Mouse (Mus musculus): ENCODE measurements around the gene Rrp15. TPM values are rescaled to one million over a fixed set of nuclear protein-coding genes. Genes with fewer than 3 reads are reported as not detected.

The Rrp15 gene
- polyA plus RNA-seq, 1 experiment from 2014 or later, result 62.9 TPM

DNA sequence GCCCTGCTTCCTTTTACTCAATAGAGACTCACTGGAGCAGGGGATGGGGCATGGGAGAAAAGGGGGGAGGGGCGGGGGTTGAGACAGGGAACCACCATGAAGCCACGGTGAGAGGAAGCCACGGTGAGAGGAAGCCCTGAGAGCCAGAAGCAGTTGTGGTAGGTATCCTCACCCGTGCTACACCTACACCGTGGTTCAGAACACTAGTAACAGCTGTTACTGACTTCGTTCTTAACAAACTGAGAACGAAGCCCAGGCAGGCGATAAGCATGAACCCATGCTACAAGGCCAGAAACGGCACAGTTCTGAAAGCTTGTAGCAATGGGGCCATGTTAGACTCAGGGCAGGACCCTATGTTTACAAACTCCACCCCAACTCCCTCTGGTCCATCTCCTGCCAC, 52.9 kb downstream of the Rrp15 start:
- ATAC-seq (ENCODE audit: insufficient number of reproducible peaks, insufficient read depth, low FRiP score, low read depth), result no peak
- Histone ChIP-seq H3K4me1 (ENCODE audit: control insufficient read depth, insufficient read depth, low read length) (peaks cover 16% of the 10 kb centered on the region), H3K4me2 (replicated peaks; ENCODE audit: low read depth, low read length) (no peak overlapping the region), H3K27me3 (ENCODE audit: control insufficient read depth, insufficient read depth, low read length) (no peaks in the 10 kb centered on the region), H3K9ac (replicated peaks; ENCODE audit: low read depth, low read length) (no peak overlapping the region), H3K4me3 (ENCODE audit: low read depth, low read length) (no peak overlapping the region), H3K27ac (ENCODE audit: low read length) (peak overlapping the region; percentile 74; the same call in 1 of the 2 replicates), H3K36me3 (ENCODE audit: control insufficient read depth, insufficient read depth, low read length) (no peaks in the 10 kb centered on the region), H3K9me3 (ENCODE audit: control insufficient read depth, low read depth, low read length) (no peaks in the 10 kb centered on the region)
- WGBS, result 86% methylated on average over 9 of the region's 9 CpGs

DNA sequence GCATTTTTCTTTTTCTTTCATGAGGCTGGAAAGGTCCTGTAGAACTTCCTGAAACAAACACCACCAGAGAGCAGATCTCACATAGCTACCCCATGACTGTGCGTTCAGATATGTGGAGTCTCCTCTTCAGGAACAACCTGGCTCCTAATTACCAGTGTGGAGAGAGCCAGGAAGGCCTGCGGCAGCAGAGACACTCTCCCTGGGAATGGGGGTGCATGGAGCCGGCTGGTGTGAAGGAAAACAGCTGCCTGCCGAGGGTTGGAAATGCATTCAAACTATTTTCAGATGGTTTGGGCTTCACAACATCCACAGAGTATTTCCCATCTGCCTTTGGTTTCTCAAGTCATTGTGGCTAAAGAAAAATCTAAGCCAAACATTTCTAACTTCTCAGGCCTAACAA, 53.8 kb downstream of the Rrp15 start:
- Histone ChIP-seq H3K4me1 (ENCODE audit: control insufficient read depth, insufficient read depth, low read length) (peaks cover 16% of the 10 kb centered on the region), H3K27me3 (ENCODE audit: control insufficient read depth, insufficient read depth, low read length) (no peaks in the 10 kb centered on the region), H3K4me3 (ENCODE audit: low read depth, low read length) (no peak overlapping the region), H3K27ac (ENCODE audit: low read length) (peak overlapping the region; percentile 74), H3K4me2 (replicated peaks; ENCODE audit: low read depth, low read length) (no peak overlapping the region), H3K36me3 (ENCODE audit: control insufficient read depth, insufficient read depth, low read length) (no peaks in the 10 kb centered on the region), H3K9ac (replicated peaks; ENCODE audit: low read depth, low read length) (no peak overlapping the region), H3K9me3 (ENCODE audit: control insufficient read depth, low read depth, low read length) (no peaks in the 10 kb centered on the region)
- ATAC-seq (ENCODE audit: insufficient number of reproducible peaks, insufficient read depth, low FRiP score, low read depth), result 0 out of 2 replicates have a peak, but pooled peaks have one; percentile 18
- WGBS, result 18% methylated on average over 4 of the region's 4 CpGs

DNA sequence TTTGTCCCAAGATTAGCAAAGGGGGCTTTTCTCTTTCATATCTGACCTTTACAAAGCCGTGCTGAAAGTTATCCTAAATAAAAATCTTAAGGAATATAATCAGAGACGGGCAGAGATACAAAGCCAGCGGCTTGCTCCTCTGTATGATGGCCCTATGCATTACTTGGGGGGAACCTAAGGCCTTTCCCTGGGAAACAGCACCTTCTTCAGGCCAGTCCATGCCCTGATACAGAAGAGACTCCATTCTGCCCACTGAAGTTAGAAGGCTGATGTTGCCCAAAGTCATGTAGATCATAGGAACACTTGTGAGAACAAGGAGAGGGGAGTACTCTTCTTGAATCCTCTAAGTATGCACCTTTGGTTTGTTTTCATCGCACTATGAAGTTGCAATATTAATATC, 56.8 kb downstream of the Rrp15 start:
- no peak for ATAC-seq (ENCODE audit: insufficient number of reproducible peaks, insufficient read depth, low FRiP score, low read depth)
- H3K27ac ChIP-seq (ENCODE audit: low read length), result no peak overlapping the region
- no peak overlapping the region for H3K4me2 ChIP-seq (replicated peaks; ENCODE audit: low read depth, low read length)
- H3K36me3 ChIP-seq (ENCODE audit: control insufficient read depth, insufficient read depth, low read length), result no peaks in the 10 kb centered on the region
- H3K9ac ChIP-seq (replicated peaks; ENCODE audit: low read depth, low read length), result no peak overlapping the region
- 63% methylated on average over 4 of the region's 4 CpGs for WGBS
- no peak overlapping the region for H3K4me3 ChIP-seq (ENCODE audit: low read depth, low read length)
- H3K27me3 ChIP-seq (ENCODE audit: control insufficient read depth, insufficient read depth, low read length), result no peaks in the 10 kb centered on the region
- H3K9me3 ChIP-seq (ENCODE audit: control insufficient read depth, low read depth, low read length), result no peaks in the 10 kb centered on the region
- H3K4me1 ChIP-seq (ENCODE audit: control insufficient read depth, insufficient read depth, low read length), result peaks cover 12% of the 10 kb centered on the region

DNA sequence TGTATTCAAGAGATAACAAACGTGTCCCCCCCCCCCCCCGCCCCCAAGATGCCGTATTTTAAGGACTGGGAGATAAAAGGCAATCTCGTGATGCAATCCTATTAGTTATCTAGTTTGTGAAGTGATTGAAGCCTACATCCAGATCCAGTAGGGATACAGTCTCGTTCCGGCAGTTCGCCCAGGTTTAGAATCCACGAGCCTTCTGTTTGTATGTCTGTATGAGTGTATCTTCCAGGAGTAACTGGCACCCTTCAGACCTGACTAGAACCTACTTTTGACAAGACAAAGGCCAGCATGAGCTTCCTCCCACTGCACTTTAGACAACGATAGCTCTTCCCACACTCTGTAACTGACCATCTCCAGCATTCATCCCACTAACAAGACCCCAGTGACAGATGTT, 57.5 kb downstream of the Rrp15 start:
- Histone ChIP-seq H3K4me3 (ENCODE audit: low read depth, low read length) (no peak overlapping the region), H3K9ac (replicated peaks; ENCODE audit: low read depth, low read length) (no peak overlapping the region), H3K4me1 (ENCODE audit: control insufficient read depth, insufficient read depth, low read length) (peaks cover 12% of the 10 kb centered on the region), H3K4me2 (replicated peaks; ENCODE audit: low read depth, low read length) (no peak overlapping the region), H3K36me3 (ENCODE audit: control insufficient read depth, insufficient read depth, low read length) (no peaks in the 10 kb centered on the region), H3K27me3 (ENCODE audit: control insufficient read depth, insufficient read depth, low read length) (no peaks in the 10 kb centered on the region), H3K9me3 (ENCODE audit: control insufficient read depth, low read depth, low read length) (no peaks in the 10 kb centered on the region), H3K27ac (ENCODE audit: low read length) (no peak overlapping the region)
- 83% methylated on average over 9 of the region's 9 CpGs for WGBS
- no peak for ATAC-seq (ENCODE audit: insufficient number of reproducible peaks, insufficient read depth, low FRiP score, low read depth)

DNA sequence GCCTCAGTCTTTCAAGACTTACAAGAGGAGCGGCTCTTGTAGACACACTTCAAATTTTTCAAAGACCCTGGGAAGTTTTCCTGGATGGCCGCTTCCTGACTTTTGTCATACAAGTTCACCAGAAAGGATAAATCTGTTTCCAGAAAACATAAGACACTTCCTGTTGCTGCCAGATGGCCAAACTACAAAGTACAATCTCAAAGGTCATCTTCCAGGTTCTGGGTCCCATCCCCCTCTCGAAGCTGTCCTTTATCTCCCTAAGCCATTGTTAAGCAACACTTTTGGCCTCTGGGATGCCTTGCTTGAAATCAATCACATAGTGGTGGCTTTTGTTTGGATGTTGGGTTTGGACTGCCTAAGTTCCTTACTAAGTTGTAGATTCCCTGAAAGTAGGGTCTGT, 65.1 kb downstream of the Rrp15 start:
- no peak overlapping the region for H3K27ac ChIP-seq (ENCODE audit: low read length)
- H3K4me1 ChIP-seq (ENCODE audit: control insufficient read depth, insufficient read depth, low read length), result 0 out of 2 replicates have a peak, but pooled peaks cover 3% of the 10 kb centered on the region
- no peaks in the 10 kb centered on the region for H3K36me3 ChIP-seq (ENCODE audit: control insufficient read depth, insufficient read depth, low read length)
- H3K27me3 ChIP-seq (ENCODE audit: control insufficient read depth, insufficient read depth, low read length), result no peaks in the 10 kb centered on the region
- no peak overlapping the region for H3K4me3 ChIP-seq (ENCODE audit: low read depth, low read length)
- no peak overlapping the region for H3K4me2 ChIP-seq (replicated peaks; ENCODE audit: low read depth, low read length)
- 74% methylated on average over 3 of the region's 3 CpGs for WGBS
- no peak overlapping the region for H3K9ac ChIP-seq (replicated peaks; ENCODE audit: low read depth, low read length)
- no peak for ATAC-seq (ENCODE audit: insufficient number of reproducible peaks, insufficient read depth, low FRiP score, low read depth)
- no peaks in the 10 kb centered on the region for H3K9me3 ChIP-seq (ENCODE audit: control insufficient read depth, low read depth, low read length)

DNA sequence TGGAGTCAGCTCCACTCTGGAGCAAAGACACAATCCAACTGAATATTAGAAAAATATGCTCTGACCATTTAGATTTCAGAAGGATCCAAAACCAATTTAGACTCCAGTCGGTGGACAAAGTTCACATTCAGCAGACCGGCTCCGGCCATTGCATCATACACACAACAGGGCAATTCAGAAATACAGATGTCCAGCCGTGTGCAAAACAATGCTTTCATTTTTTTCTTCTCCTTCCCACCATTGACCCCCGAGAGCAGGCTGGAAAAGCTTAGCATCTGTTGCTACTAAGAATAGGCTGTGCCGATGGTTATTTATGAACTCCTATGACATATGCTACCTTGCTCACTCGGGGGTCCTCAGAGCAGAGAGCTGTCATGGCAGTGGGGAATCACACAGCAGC, 66.6 kb downstream of the Rrp15 start:
- Histone ChIP-seq H3K4me3 (ENCODE audit: low read depth, low read length) (no peak overlapping the region), H3K9me3 (ENCODE audit: control insufficient read depth, low read depth, low read length) (no peaks in the 10 kb centered on the region), H3K4me2 (replicated peaks; ENCODE audit: low read depth, low read length) (no peak overlapping the region), H3K9ac (replicated peaks; ENCODE audit: low read depth, low read length) (no peak overlapping the region), H3K36me3 (ENCODE audit: control insufficient read depth, insufficient read depth, low read length) (no peaks in the 10 kb centered on the region), H3K4me1 (ENCODE audit: control insufficient read depth, insufficient read depth, low read length) (0 out of 2 replicates have a peak, but pooled peaks cover 3% of the 10 kb centered on the region), H3K27ac (ENCODE audit: low read length) (peak overlapping the region; percentile 44; the same call in 1 of the 2 replicates), H3K27me3 (ENCODE audit: control insufficient read depth, insufficient read depth, low read length) (no peaks in the 10 kb centered on the region)
- WGBS, result 53% methylated on average over 7 of the region's 7 CpGs
- no peak for ATAC-seq (ENCODE audit: insufficient number of reproducible peaks, insufficient read depth, low FRiP score, low read depth)

DNA sequence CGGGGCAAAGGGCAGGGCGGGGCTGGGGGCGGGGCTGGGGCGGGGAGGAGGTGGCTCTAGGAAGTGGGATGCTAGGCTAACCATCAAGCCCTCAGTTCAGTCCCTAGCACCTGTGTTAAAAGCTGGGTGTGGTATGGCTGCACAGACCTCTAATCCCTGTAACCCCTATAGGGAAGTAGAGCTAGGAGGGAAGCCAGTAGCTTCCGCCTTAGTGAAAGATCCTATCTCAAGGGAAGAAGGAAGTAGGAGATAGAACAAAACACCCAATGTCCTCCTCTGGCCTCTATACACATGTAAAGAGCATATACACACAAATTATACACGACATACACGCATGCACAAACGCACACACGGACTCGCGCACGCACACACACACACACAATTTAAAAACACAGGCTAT, 71.5 kb downstream of the Rrp15 start:
- no peak for ATAC-seq (ENCODE audit: insufficient number of reproducible peaks, insufficient read depth, low FRiP score, low read depth)
- Histone ChIP-seq H3K27ac (ENCODE audit: low read length) (no peak overlapping the region), H3K27me3 (ENCODE audit: control insufficient read depth, insufficient read depth, low read length) (no peaks in the 10 kb centered on the region), H3K36me3 (ENCODE audit: control insufficient read depth, insufficient read depth, low read length) (no peaks in the 10 kb centered on the region), H3K4me3 (ENCODE audit: low read depth, low read length) (no peak overlapping the region), H3K9me3 (ENCODE audit: control insufficient read depth, low read depth, low read length) (no peaks in the 10 kb centered on the region), H3K9ac (replicated peaks; ENCODE audit: low read depth, low read length) (no peak overlapping the region), H3K4me2 (replicated peaks; ENCODE audit: low read depth, low read length) (no peak overlapping the region), H3K4me1 (ENCODE audit: control insufficient read depth, insufficient read depth, low read length) (0 out of 2 replicates have a peak, but pooled peaks cover under 1% of the 10 kb centered on the region)
- WGBS, result 83% methylated on average over 12 of the region's 12 CpGs

DNA sequence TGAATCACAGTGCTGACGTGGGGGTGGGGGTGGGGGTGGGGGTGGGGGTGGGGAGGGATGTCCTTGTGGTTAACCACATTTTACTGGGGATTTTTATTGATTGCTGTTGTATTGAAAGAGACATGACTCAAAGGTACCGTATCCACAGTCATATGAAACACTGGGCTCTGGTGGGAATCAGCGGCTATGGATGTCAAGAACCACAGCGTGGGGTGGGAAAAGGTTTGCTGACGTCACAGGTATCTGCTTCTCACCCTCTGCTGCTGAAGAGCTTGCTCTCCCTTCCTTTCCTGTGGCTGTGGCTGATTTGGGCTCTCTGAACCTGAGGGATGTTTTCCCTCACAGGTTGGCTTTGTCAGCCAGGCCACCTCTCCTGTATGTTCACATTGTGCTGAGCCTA, 73.0 kb downstream of the Rrp15 start:
- 67% methylated on average over 5 of the region's 5 CpGs for WGBS

DNA sequence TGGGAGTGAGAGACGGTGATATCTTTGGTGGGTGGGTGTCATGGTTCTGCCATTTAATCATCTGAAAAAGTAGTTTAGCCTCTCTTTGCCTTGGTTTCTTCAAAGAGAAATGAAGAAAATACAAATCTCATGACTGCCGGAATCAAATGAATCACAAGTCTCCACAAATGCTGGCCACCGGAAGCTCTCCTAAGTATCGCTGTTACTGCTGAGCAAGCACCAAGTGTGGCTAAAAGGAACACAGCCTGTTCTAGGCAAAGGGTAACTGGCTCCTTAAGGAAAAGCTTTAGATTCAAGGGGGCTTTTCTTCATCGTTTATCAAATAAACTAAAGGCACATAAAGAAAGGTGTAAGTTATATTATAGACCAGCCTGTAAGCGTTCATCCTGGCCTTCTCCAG, 73.9 kb downstream of the Rrp15 start:
- Histone ChIP-seq H3K9me3 (ENCODE audit: control insufficient read depth, low read depth, low read length) (no peaks in the 10 kb centered on the region), H3K4me2 (replicated peaks; ENCODE audit: low read depth, low read length) (no peak overlapping the region), H3K27ac (ENCODE audit: low read length) (no peak overlapping the region), H3K27me3 (ENCODE audit: control insufficient read depth, insufficient read depth, low read length) (no peaks in the 10 kb centered on the region), H3K4me3 (ENCODE audit: low read depth, low read length) (no peak overlapping the region), H3K9ac (replicated peaks; ENCODE audit: low read depth, low read length) (no peak overlapping the region), H3K36me3 (ENCODE audit: control insufficient read depth, insufficient read depth, low read length) (no peaks in the 10 kb centered on the region), H3K4me1 (ENCODE audit: control insufficient read depth, insufficient read depth, low read length) (no peaks in the 10 kb centered on the region)
- no peak for ATAC-seq (ENCODE audit: insufficient number of reproducible peaks, insufficient read depth, low FRiP score, low read depth)
- 79% methylated on average over 6 of the region's 6 CpGs for WGBS

More for the DNA sequence above, 73.0 kb downstream of the Rrp15 start:
- H3K36me3 ChIP-seq (ENCODE audit: control insufficient read depth, insufficient read depth, low read length), result no peaks in the 10 kb centered on the region
- H3K4me3 ChIP-seq (ENCODE audit: low read depth, low read length), result no peak overlapping the region
- H3K27ac ChIP-seq (ENCODE audit: low read length), result no peak overlapping the region
- no peaks in the 10 kb centered on the region for H3K4me1 ChIP-seq (ENCODE audit: control insufficient read depth, insufficient read depth, low read length)
- no peaks in the 10 kb centered on the region for H3K9me3 ChIP-seq (ENCODE audit: control insufficient read depth, low read depth, low read length)
- H3K9ac ChIP-seq (replicated peaks; ENCODE audit: low read depth, low read length), result no peak overlapping the region
- no peaks in the 10 kb centered on the region for H3K27me3 ChIP-seq (ENCODE audit: control insufficient read depth, insufficient read depth, low read length)
- no peak overlapping the region for H3K4me2 ChIP-seq (replicated peaks; ENCODE audit: low read depth, low read length)
- ATAC-seq (ENCODE audit: insufficient number of reproducible peaks, insufficient read depth, low FRiP score, low read depth), result no peak

Measured in stomach, embryonic 14.5 days (tissue).